Mouse (Mus musculus) liver, embryonic 16.5 days (tissue): Measurements from ENCODE around the gene Itgam. TPM values are rescaled to one million over a fixed set of nuclear protein-coding genes. Genes with fewer than 3 reads are reported as not detected.

Experiments
- ATAC-seq: fragments of 200-750 bp; cut with Nextera tagmentation; 2 replicates; pipeline ENCODE4 v1.8.0; 2017; ENCODE audit warnings: low read depth, mild to moderate bottlenecking, moderate number of reproducible peaks, moderate library complexity
- H3K27ac ChIP-seq: fragments of 300-500 bp; sonication (generic); 2 replicates; pipeline ENCODE4 v1.5.1; 2014; ENCODE audit warnings: mild to moderate bottlenecking, low read length
- H3K27me3 ChIP-seq: fragments of 300-500 bp; sonication (generic); 2 replicates; pipeline ENCODE4 v1.6.1; 2014; ENCODE audit warnings: low read depth, low read length, mixed read lengths; ENCODE audit not compliant: control insufficient read depth, insufficient read depth
- H3K36me3 ChIP-seq: fragments of 300-500 bp; sonication (generic); 2 replicates; pipeline ENCODE4 v1.6.1; 2014; ENCODE audit warnings: mild to moderate bottlenecking; ENCODE audit not compliant: control insufficient read depth, insufficient read depth
- H3K4me1 ChIP-seq: fragments of 300-500 bp; sonication (generic); 2 replicates; pipeline ENCODE4 v1.6.1; 2014; ENCODE audit warnings: low read depth, low read length, mixed read lengths; ENCODE audit not compliant: control insufficient read depth
- H3K4me2 ChIP-seq: fragments of 300-500 bp; sonication (generic); 2 replicates; pipeline ENCODE4 v1.6.1; 2014; ENCODE audit warnings: low read depth, low read length, mixed read lengths
- H3K4me3 ChIP-seq: fragments of 300-500 bp; sonication (generic); 2 replicates; pipeline ENCODE4 v1.5.1; 2014; ENCODE audit warnings: low read depth, mild to moderate bottlenecking, low read length
- H3K9ac ChIP-seq: fragments of 300-500 bp; sonication (generic); 2 replicates; pipeline ENCODE4 v1.6.1; 2014; ENCODE audit warnings: low read depth, low read length
- H3K9me3 ChIP-seq: fragments of 300-500 bp; sonication (generic); replicated peaks from 2 replicates; pipeline ENCODE4 v1.6.1; 2016; ENCODE audit warnings: low read length; ENCODE audit not compliant: control insufficient read depth
- WGBS: fragments of 180-500 bp; shearing (Covaris S2); extraction: QIAGEN DNeasy Blood & Tissue Kit; methylation state at CpG from one replicate; pipeline ENCODE4 v1.1.7; 2014; ENCODE audit not compliant: insufficient replicate concordance; 5-methylcytosine and 5-hydroxymethylcytosine counted together
- polyA plus RNA-seq: library from polyadenylated mRNA; unstranded; fragments of >200 nt; fragmentation: Nextera tagmentation; extraction: Ambion mirVana; gene quantifications from 2 replicates; pipeline ENCODE4 v1.2.1, GENCODE M21; 2015

The Itgam gene
- polyA plus RNA-seq, 1 experiment from 2014 or later = 7.4 TPM

GRCm38 (mm10) chr7:128065547-128065946, 3.1 kb downstream of the Itgam start:
- H3K27me3 ChIP-seq = no peaks in the 10 kb centered on the region
- 22% methylated on average over 5 of the region's 5 CpGs for WGBS
- no peak overlapping the region for H3K4me3 ChIP-seq
- no peak for ATAC-seq
- no peaks in the 10 kb centered on the region for H3K4me1 ChIP-seq
- H3K27ac ChIP-seq = no peak overlapping the region
- no peak overlapping the region for H3K9ac ChIP-seq
- H3K4me2 ChIP-seq = no peak overlapping the region
- H3K36me3 ChIP-seq = no peaks in the 10 kb centered on the region
- no peaks in the 10 kb centered on the region for H3K9me3 ChIP-seq

GRCm38 (mm10) chr7:128067847-128068246, 5.4 kb downstream of the Itgam start:
- Histone ChIP-seq H3K9me3 (no peaks in the 10 kb centered on the region), H3K4me2 (no peak overlapping the region), H3K4me3 (no peak overlapping the region), H3K27ac (no peak overlapping the region), H3K4me1 (no peaks in the 10 kb centered on the region), H3K36me3 (no peaks in the 10 kb centered on the region), H3K27me3 (no peaks in the 10 kb centered on the region), H3K9ac (no peak overlapping the region)
- ATAC-seq = no peak
- WGBS = 35% methylated on average over 3 of the region's 3 CpGs

- WGBS = 47% methylated on average over 2 of the region's 2 CpGs
- Histone ChIP-seq H3K9ac (no peak overlapping the region), H3K9me3 (no peaks in the 10 kb centered on the region), H3K4me2 (no peak overlapping the region), H3K4me1 (no peaks in the 10 kb centered on the region), H3K27ac (no peak overlapping the region), H3K36me3 (no peaks in the 10 kb centered on the region), H3K27me3 (no peaks in the 10 kb centered on the region), H3K4me3 (no peak overlapping the region)
- no peak for ATAC-seq
These were observed 7.4 kb downstream of the Itgam start for GRCm38 (mm10) chr7:128069844-128070243.

GRCm38 (mm10) chr7:128071816-128072215, 9.4 kb downstream of the Itgam start:
- no peak overlapping the region for H3K27ac ChIP-seq
- no peaks in the 10 kb centered on the region for H3K36me3 ChIP-seq
- ATAC-seq = no peak
- no peak overlapping the region for H3K4me3 ChIP-seq
- no peaks in the 10 kb centered on the region for H3K4me1 ChIP-seq
- no peak overlapping the region for H3K9ac ChIP-seq
- no peaks in the 10 kb centered on the region for H3K9me3 ChIP-seq
- H3K4me2 ChIP-seq = no peak overlapping the region
- 67% methylated on average over 4 of the region's 4 CpGs for WGBS
- H3K27me3 ChIP-seq = no peaks in the 10 kb centered on the region

GRCm38 (mm10) chr7:128080012-128080411, 17.6 kb downstream of the Itgam start:
- no peaks in the 10 kb centered on the region for H3K36me3 ChIP-seq
- 73% methylated on average over 8 of the region's 8 CpGs for WGBS

GRCm38 (mm10) chr7:128089141-128089540, 26.7 kb downstream of the Itgam start:
- 31% methylated on average over 7 of the region's 7 CpGs for WGBS
- H3K4me1 ChIP-seq = no peaks in the 10 kb centered on the region
- H3K27me3 ChIP-seq = no peaks in the 10 kb centered on the region
- H3K4me2 ChIP-seq = no peak overlapping the region
- no peak overlapping the region for H3K27ac ChIP-seq
- no peak for ATAC-seq
- H3K36me3 ChIP-seq = no peaks in the 10 kb centered on the region
- H3K4me3 ChIP-seq = no peak overlapping the region
- H3K9me3 ChIP-seq = no peaks in the 10 kb centered on the region
- no peak overlapping the region for H3K9ac ChIP-seq

More at GRCm38 (mm10) chr7:128080012-128080411, 17.6 kb downstream of the Itgam start:
- Histone ChIP-seq H3K9ac (no peak overlapping the region), H3K4me1 (no peaks in the 10 kb centered on the region), H3K4me2 (no peak overlapping the region), H3K4me3 (no peak overlapping the region), H3K27me3 (no peaks in the 10 kb centered on the region), H3K9me3 (no peaks in the 10 kb centered on the region), H3K27ac (no peak overlapping the region)
- ATAC-seq = no peak

- H3K9me3 ChIP-seq = no peaks in the 10 kb centered on the region
- 56% methylated on average over 1 of the region's 1 CpGs for WGBS
- no peak overlapping the region for H3K9ac ChIP-seq
- H3K4me1 ChIP-seq = no peaks in the 10 kb centered on the region
- no peaks in the 10 kb centered on the region for H3K27me3 ChIP-seq
- ATAC-seq = no peak
- no peak overlapping the region for H3K4me2 ChIP-seq
- H3K27ac ChIP-seq = no peak overlapping the region
- no peaks in the 10 kb centered on the region for H3K36me3 ChIP-seq
- H3K4me3 ChIP-seq = no peak overlapping the region
These were observed 35.7 kb downstream of the Itgam start for GRCm38 (mm10) chr7:128098135-128098534.

GRCm38 (mm10) chr7:128100742-128101357, 38.4 kb downstream of the Itgam start:
- Histone ChIP-seq H3K9me3 (no peaks in the 10 kb centered on the region), H3K4me3 (no peak overlapping the region), H3K36me3 (no peaks in the 10 kb centered on the region), H3K27ac (no peak overlapping the region), H3K27me3 (no peaks in the 10 kb centered on the region), H3K4me1 (no peaks in the 10 kb centered on the region), H3K4me2 (no peak overlapping the region), H3K9ac (no peak overlapping the region)
- no peak for ATAC-seq
- WGBS = 60% methylated on average over 2 of the region's 2 CpGs

- no peaks in the 10 kb centered on the region for H3K36me3 ChIP-seq
- no peak for ATAC-seq
- no peaks in the 10 kb centered on the region for H3K4me1 ChIP-seq
- no peak overlapping the region for H3K27ac ChIP-seq
- H3K9me3 ChIP-seq = no peaks in the 10 kb centered on the region
- H3K27me3 ChIP-seq = no peaks in the 10 kb centered on the region
- no peak overlapping the region for H3K4me3 ChIP-seq
- WGBS = 52% methylated on average over 4 of the region's 4 CpGs
- no peak overlapping the region for H3K4me2 ChIP-seq
- no peak overlapping the region for H3K9ac ChIP-seq
These were observed 42.8 kb downstream of the Itgam start for GRCm38 (mm10) chr7:128105246-128105645.
